Mouse (Mus musculus) gastrocnemius, postnatal 25 days (tissue): ENCODE data around the gene Tcea3. TPM values are rescaled to one million over a fixed set of nuclear protein-coding genes. Genes with fewer than 3 reads are reported as not detected.

Source experiments
- DNase-seq: peaks from one replicate; pipeline ENCODE4 v3.0.0; 2022
- total RNA-seq, 2 experiments: library from RNA; stranded (reverse); gene quantifications; 1 replicate in 1 of 2; 2 replicates in 1 of 2; pipeline ENCODE4 v1.2.3; 2021

Tcea3 gene
- total RNA-seq, 2 experiments from 2014 or later: 234 to 298 TPM

GRCm38 (mm10) chr4:136239111-136239510 is 8.4 kb upstream of the Tcea3 start:
- no peak for DNase-seq

GRCm38 (mm10) chr4:136239622-136240021 is 7.9 kb upstream of the Tcea3 start:
- peak; percentile 78 for DNase-seq

GRCm38 (mm10) chr4:136240123-136240522 is 7.4 kb upstream of the Tcea3 start:
- DNase-seq: no peak

- no peak for DNase-seq
Observed at GRCm38 (mm10) chr4:136240955-136241354, 6.6 kb upstream of the Tcea3 start.

- DNase-seq: no peak
Observed at GRCm38 (mm10) chr4:136242065-136242703, 5.3 kb upstream of the Tcea3 start.

- no peak for DNase-seq
Observed at GRCm38 (mm10) chr4:136242728-136243127, 4.8 kb upstream of the Tcea3 start.

GRCm38 (mm10) chr4:136244208-136244607 is 3.3 kb upstream of the Tcea3 start:
- DNase-seq: no peak

- DNase-seq: no peak
Observed at GRCm38 (mm10) chr4:136245681-136246080, 1.8 kb upstream of the Tcea3 start.

- no peak for DNase-seq
Observed at GRCm38 (mm10) chr4:136246568-136246969, 960 bp upstream of the Tcea3 start.

- no peak for DNase-seq
Observed at GRCm38 (mm10) chr4:136247386-136247728, 172 bp upstream of the Tcea3 start.

- peak; percentile 72 for DNase-seq
Observed at GRCm38 (mm10) chr4:136248464-136249331, 1.2 kb downstream of the Tcea3 start.

GRCm38 (mm10) chr4:136249332-136249647 is 1.8 kb downstream of the Tcea3 start:
- DNase-seq: no peak

- DNase-seq: peak; percentile 79
Observed at GRCm38 (mm10) chr4:136249780-136250179, 2.3 kb downstream of the Tcea3 start.

- DNase-seq: no peak
Observed at GRCm38 (mm10) chr4:136255919-136256318, 8.4 kb downstream of the Tcea3 start.

GRCm38 (mm10) chr4:136256696-136257095 is 9.2 kb downstream of the Tcea3 start:
- no peak for DNase-seq

GRCm38 (mm10) chr4:136259916-136260315 is 12.4 kb downstream of the Tcea3 start:
- DNase-seq: no peak

- DNase-seq: peak; percentile 83
Observed at GRCm38 (mm10) chr4:136260491-136261180, 13.1 kb downstream of the Tcea3 start.

GRCm38 (mm10) chr4:136261912-136262311 is 14.4 kb downstream of the Tcea3 start:
- DNase-seq: no peak

GRCm38 (mm10) chr4:136263555-136263954 is 16.0 kb downstream of the Tcea3 start:
- no peak for DNase-seq

- no peak for DNase-seq
Observed at GRCm38 (mm10) chr4:136266716-136267343, 19.3 kb downstream of the Tcea3 start.

GRCm38 (mm10) chr4:136268912-136269311 is 21.4 kb downstream of the Tcea3 start:
- DNase-seq: no peak

- peak; percentile 67 for DNase-seq
Observed at GRCm38 (mm10) chr4:136270648-136271047, 23.1 kb downstream of the Tcea3 start.

GRCm38 (mm10) chr4:136281097-136281496 is 33.6 kb downstream of the Tcea3 start:
- DNase-seq: no peak
